Mouse (Mus musculus) Patski (cell line): Measurements from ENCODE around the gene Tvp23b. TPM values are rescaled to one million over a fixed set of nuclear protein-coding genes. Genes with fewer than 3 reads are reported as not detected.

Experiments
- ATAC-seq: fragments of 100-300 bp; one replicate; pipeline ENCODE4 v1.8.0; 2021
- CTCF ChIA-PET: fragments of 350-600 bp; sonication (Branson Sonifier 250); formaldehyde crosslinking; loops from one replicate; lab custom pipeline; 2022; ENCODE audit warnings: inconsistent platforms; lab: Charles Lee
- POLR2A ChIA-PET: fragments of 350-600 bp; sonication (Branson Sonifier 250); formaldehyde crosslinking; loops from one replicate; lab custom pipeline; 2022; ENCODE audit warnings: antibody characterized with exemption, inconsistent platforms; lab: Charles Lee
- DNase-seq: peaks from one replicate; pipeline ENCODE4 v3.0.0-alpha.2; 2011; ENCODE audit warnings: low read depth, low spot score
- H3K27me3 ChIP-seq: fragments of 371-371 bp; one replicate; pipeline ENCODE4 v1.5.1; 2021
- CTCF ChIP-seq: fragments of 100-300 bp; IDR thresholded peaks from one replicate; pipeline ENCODE4 v1.5.1; 2021
- in situ Hi-C: fragments of 300-500 bp; cut with MboI; formaldehyde crosslinking; loops from 3 replicates; pipeline ENCODE4 v1.11.1; 2018; ENCODE audit warnings: low pct_unique_long_range_greater_than_20kb, mixed read lengths
- polyA plus RNA-seq: library from polyadenylated mRNA; unstranded; gene quantifications from one replicate; pipeline ENCODE4 v1.2.3, GENCODE M21; 2021

Tvp23b gene
- polyA plus RNA-seq, 1 experiment from 2014 or later = 52.8 TPM

DNA sequence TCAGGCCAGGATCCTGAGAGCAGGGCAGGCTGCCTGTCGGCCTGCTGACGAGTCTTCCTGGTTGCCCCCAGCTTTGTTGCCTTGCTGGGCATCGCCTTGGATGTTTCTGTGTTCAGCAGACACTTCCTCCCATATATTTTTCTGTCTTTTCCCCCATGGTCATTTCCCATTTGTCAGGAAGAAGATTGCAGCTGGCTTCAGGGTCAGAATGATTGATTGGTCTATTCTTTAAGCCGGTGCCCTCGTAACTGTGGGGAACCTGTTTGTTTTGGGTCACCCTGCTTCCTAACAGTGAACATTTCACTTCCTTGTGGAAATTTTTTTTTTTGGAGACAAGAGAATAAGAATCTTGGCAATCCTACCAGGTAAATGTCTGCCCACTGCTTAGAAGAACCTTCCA lies 6.1 kb downstream of the Tvp23b start:
- POLR2A ChIA-PET = no interaction called here
- no peak for ATAC-seq
- DNase-seq = no peak
- in situ Hi-C loops = no loop called here
- CTCF ChIA-PET = no interaction called here
- TF ChIP-seq CTCF = no peak
- H3K27me3 ChIP-seq = no peaks in the 10 kb centered on the region

GRCm38 (mm10) chr11:62890796-62891195 lies 11.5 kb downstream of the Tvp23b start:
- CTCF ChIA-PET = interaction anchor here (1.2 to 1.4 kb wide), 2 partner anchors 134 to 249 kb away, joined by 3 read pairs; no protein-coding TSS in a partner anchor
- in situ Hi-C loops = no loop called here
- ATAC-seq (no peak), DNase-seq (no peak)
- TF ChIP-seq CTCF = no peak
- H3K27me3 ChIP-seq = no peaks in the 10 kb centered on the region
- POLR2A ChIA-PET = interaction anchor here (0.6 kb wide), 1 partner anchor 11 kb away, joined by 3 read pairs; no protein-coding TSS in a partner anchor

DNA sequence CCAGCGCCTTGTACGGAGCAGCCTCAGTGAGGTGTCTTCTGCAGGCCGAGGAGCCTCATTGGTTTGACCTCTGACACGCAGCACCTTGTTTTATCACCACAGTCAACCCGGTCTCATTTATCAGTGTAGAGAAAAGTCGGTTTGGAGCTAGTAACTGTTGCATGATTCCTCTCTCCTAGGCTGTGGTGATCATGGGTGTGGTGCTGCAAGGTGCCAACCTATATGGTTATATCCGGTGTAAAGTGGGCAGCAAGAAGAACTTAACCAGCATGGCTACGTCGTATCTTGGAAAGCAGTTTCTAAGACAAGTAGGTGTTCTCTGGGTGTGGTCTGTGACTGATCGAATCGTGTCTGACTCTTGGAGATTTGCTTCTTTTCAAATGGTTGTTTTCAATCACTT lies 12.5 kb downstream of the Tvp23b start:
- ChIA-PET CTCF (interaction anchor here (1.4 kb wide), 1 partner anchor 135 kb away, joined by 3 read pairs; no protein-coding TSS in a partner anchor), POLR2A (no interaction called here)
- ATAC-seq (no peak), DNase-seq (no peak)
- TF ChIP-seq CTCF = no peak
- no peaks in the 10 kb centered on the region for H3K27me3 ChIP-seq
- in situ Hi-C loops = no loop called here

DNA sequence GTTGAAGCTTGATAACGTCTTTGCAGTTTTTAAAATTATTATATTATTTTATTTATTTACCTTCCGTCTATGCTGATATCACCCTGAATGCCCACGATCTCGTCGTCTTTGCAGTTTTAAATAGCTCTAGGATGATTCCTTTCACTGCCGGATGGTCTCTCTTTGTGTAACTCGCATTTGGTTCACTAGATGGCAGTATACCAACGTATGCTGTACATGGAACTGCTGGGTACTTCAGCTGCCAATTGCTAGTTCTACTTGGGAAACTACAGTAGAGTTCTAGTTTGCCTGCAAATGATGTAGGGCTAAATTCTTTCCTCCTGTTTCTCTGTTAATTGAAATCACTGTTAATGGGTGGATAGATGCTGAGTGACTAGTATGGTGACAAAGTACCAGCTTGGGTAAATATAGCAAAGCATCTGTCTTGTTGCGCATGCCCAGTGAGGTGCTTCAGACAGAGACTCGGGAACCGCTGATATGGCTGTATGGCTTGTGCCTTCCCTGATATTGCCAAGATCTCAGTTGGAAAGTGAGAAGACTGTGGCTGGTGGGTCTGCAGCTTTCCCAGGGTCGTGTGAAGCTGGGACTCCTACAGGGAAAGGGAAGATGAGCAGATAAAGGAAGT lies 22.6 kb downstream of the Tvp23b start:
- DNase-seq = no peak
- ATAC-seq = peak; percentile 69
- no peaks in the 10 kb centered on the region for H3K27me3 ChIP-seq
- in situ Hi-C loops = no loop called here
- POLR2A ChIA-PET = interaction anchor here (0.8 to 1.2 kb wide), 2 partner anchors 9 to 11 kb away, joined by 3 read pairs; no protein-coding TSS in a partner anchor
- peak; percentile 85 for TF ChIP-seq CTCF
- CTCF ChIA-PET = interaction anchor here (0.7 to 2.8 kb wide), 23 partner anchors 8 to 1058 kb away, joined by 3 to 33 read pairs (median 4); no protein-coding TSS in a partner anchor

DNA sequence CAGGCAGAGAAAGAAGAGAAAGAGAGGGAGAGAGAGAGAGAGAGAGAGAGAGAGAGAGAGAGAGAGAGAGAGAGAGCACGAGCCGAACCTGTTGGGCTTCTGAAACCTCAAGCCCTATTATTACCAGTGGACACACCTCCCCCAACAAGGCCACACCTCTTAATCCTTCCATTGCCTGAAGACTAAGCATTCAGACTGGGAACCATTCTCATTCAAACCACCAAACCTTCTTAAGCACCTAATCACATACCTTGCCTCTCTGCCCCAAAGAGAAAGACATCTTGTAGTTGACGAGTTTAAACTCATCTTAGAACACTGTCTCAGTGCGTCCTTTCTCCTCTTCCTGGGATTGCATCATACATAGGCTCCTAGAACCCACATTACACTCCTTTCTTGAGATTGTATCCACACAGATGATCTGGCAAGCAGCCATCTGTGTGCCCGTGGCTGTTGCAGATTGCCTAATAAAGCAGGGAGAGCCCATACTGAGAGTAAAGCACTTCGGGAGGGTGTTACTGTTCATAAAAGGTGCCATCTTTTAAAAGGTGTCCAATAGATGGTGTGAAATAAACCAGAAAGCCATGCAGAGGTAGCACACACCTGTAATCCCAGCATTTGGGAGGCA lies 24.7 kb downstream of the Tvp23b start:
- ATAC-seq (no peak), DNase-seq (no peak)
- CTCF ChIA-PET = interaction anchor here (2.8 kb wide), 2 partner anchors 232 to 270 kb away, joined by 24 to 33 read pairs; no protein-coding TSS in a partner anchor
- in situ Hi-C loops = no loop called here
- TF ChIP-seq CTCF = no peak
- no peaks in the 10 kb centered on the region for H3K27me3 ChIP-seq
- POLR2A ChIA-PET = no interaction called here

- ChIA-PET CTCF (interaction anchor here (1.2 to 1.6 kb wide), 2 partner anchors 8 to 87 kb away, joined by 3 to 14 read pairs; no protein-coding TSS in a partner anchor), POLR2A (interaction anchor here (0.8 kb wide), 1 partner anchor 8 kb away, joined by 3 read pairs; no protein-coding TSS in a partner anchor)
- in situ Hi-C loops = no loop called here
- no peaks in the 10 kb centered on the region for H3K27me3 ChIP-seq
- ATAC-seq (no peak), DNase-seq (no peak)
- no peak for TF ChIP-seq CTCF
Measured at GRCm38 (mm10) chr11:62909720-62910306, 30.6 kb downstream of the Tvp23b start.

DNA sequence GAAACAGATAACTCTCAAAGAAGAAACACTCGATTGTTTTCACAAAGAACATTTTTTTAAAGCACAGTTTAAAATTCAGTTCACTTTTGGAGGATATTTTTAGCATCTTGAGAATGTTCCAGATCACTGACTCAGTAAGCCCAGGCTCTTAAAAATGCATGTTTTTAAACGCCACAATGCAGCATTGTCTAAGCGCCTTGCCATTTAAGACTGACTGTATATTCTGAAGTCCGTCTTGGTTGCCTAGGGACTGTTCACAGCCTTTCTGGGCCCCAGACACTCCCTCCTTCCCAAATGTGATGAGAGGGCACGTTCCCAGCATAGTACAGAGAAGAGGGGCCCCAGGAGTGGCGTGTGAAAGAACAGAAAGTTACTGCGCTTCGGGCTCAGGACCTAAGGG lies 32.1 kb downstream of the Tvp23b start:
- POLR2A ChIA-PET = no interaction called here
- CTCF ChIA-PET = no interaction called here
- H3K27me3 ChIP-seq = no peaks in the 10 kb centered on the region
- peak; percentile 69 for DNase-seq
- in situ Hi-C loops = no loop called here
- no peak for TF ChIP-seq CTCF
- peak; percentile 71 for ATAC-seq

DNA sequence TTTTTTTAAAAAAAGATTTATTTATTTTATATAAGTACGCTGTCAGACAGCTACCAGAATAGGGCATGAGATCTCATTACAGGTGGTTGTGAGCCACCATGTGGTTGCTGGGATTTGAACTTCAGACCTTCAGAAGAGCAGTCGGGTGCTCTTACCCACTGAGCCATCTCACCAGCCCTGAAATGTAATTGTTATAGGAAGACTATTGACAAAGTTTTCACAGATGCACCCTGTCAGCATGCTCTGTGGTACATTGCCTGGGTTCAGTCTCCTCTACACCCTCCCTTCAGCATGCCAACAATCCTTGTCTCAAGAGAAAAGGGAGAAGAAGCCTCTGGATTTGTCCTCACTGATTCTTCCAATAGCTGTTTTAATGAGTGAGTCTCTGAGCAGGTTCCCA lies 33.9 kb downstream of the Tvp23b start:
- ATAC-seq (no peak), DNase-seq (no peak)
- ChIA-PET CTCF (interaction anchor here (1.0 kb wide), 1 partner anchor 223 kb away, joined by 3 read pairs; no protein-coding TSS in a partner anchor), POLR2A (no interaction called here)
- TF ChIP-seq CTCF = no peak
- in situ Hi-C loops = no loop called here
- no peaks in the 10 kb centered on the region for H3K27me3 ChIP-seq

DNA sequence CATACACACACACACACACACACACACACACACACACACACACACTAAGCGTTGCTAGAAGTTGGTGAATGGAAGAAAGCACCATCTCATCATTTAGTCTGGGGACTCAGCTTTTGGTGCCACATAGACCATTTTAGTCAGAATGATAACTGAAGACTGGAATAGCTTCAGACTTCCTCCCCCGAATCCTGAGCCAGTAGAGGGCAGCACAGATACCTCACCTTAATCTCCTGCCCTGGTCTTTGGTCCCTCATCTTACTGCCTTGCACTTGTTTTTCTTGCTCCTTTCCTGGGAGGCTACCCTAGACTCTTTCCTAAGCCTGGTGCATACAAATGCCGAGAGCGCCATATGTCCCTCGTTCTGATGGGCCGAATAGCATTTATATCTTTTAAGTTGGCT lies 35.3 kb downstream of the Tvp23b start:
- in situ Hi-C loops = no loop called here
- H3K27me3 ChIP-seq = no peaks in the 10 kb centered on the region
- no peak for ATAC-seq
- POLR2A ChIA-PET = interaction anchor here (0.6 kb wide), 1 partner anchor 84 kb away, joined by 4 read pairs; no protein-coding TSS in a partner anchor
- no peak for DNase-seq
- peak; percentile 57 for TF ChIP-seq CTCF
- CTCF ChIA-PET = interaction anchor here (0.9 to 3.4 kb wide), 5 partner anchors 13 to 254 kb away, joined by 3 to 27 read pairs (median 3); no protein-coding TSS in a partner anchor

GRCm38 (mm10) chr11:62915486-62915885 lies 36.2 kb downstream of the Tvp23b start:
- ATAC-seq = no peak
- DNase-seq = no peak
- in situ Hi-C loops = no loop called here
- CTCF ChIA-PET = interaction anchor here (3.0 to 3.4 kb wide), 2 partner anchors 14 to 221 kb away, joined by 13 to 27 read pairs; no protein-coding TSS in a partner anchor
- no peaks in the 10 kb centered on the region for H3K27me3 ChIP-seq
- no peak for TF ChIP-seq CTCF
- POLR2A ChIA-PET = interaction anchor here (1.0 kb wide), 1 partner anchor 220 kb away, joined by 3 read pairs; no protein-coding TSS in a partner anchor
